Mouse (Mus musculus): ENCODE results near the gene Stom.

DNA sequence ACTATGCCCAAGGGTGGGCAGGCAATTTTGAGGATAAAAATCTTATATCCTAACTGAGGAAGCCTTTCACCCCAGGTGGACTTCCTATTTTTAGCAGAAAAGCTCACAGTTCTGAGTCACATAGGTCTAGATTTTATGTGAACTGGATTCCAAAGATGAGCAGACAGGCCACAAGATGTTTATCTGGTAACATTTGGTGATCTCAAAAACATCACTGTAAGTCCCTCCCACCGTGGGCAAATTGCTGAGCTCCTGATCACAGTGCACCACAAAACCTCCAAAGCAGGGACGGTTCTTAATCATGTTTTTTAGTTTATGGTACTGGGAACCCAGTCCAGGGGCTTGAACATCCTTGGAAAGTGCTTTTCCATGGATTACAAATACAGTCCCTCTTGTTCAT lies 7.7 kb downstream of the Stom start:
- TF ChIP-seq GATA1 (IDR thresholded peaks at IDR 0.05; ENCODE audit: low read length) (no peak), TAL1 (IDR thresholded peaks at IDR 0.05; ENCODE audit: low read length) (no peak)
